Comparison of ENCODE assay signal across 17 mouse cellular contexts in the genomic region with DNA sequence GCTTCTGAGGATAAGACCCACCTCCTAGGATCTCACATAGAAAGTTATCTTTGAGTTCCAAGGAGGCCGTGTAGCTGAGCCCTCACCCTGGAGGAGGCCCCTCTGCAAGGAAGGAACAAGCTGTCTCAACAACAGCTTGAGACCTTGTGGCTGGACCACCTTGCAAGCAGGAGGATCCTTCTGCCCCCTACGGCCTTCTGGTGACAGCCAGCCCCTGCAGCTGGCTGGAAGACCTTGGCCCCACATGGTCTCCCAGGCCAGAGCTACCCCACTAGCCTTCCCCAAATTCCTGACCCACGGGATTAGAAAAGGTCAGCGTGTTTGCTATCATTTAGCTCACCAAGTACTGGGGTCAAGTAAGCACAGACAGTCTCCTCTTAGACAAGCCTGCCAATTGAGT.
DNase-seq lines count a peak whose midpoint lies in the region.
"Had no signal": no experiment of that assay in that cellular context is flagged by ENCODE, and none has a peak within 500 bp of the region (broad histone marks: within the 10 kb centered on the region; RNA-seq: fewer than 3 reads in every experiment).

No protein-coding gene starts in this region.

- peak; percentile 29 for DNase-seq in embryo, embryonic 10 days (ENCODE audit: low spot score)
- no peak for DNase-seq in embryo, embryonic 10.5 days (ENCODE audit: low spot score)
- DNase-seq in embryo, embryonic 11 days, result peak; percentile 19
- no peak for DNase-seq in embryo, embryonic 9.5 days (ENCODE audit: extremely low spot score)
- DNase-seq in testis, postnatal 14 days (ENCODE audit: low spot score), result peak; percentile 65
- DNase-seq in testis, postnatal 10 days (ENCODE audit: low spot score), result no peak
- DNase-seq in yolk sac, embryonic 10.5 days (ENCODE audit: low spot score), result peak; percentile 46
- DNase-seq in spleen, postnatal 10 days (ENCODE audit: low spot score in 2 of 2), result no peak
- DNase-seq: adrenal gland, adult 2 months; adrenal gland, adult 8-10 months; adrenal gland, postnatal 10 days; adrenal gland, postnatal 14 days; adrenal gland, postnatal 25 days; adrenal gland, postnatal 36 days; B cell, adult 2 months; cerebellum, adult 11 months; cerebellum, adult 11-12 months had no signal

Comparison
In these comparisons a context has a peak if more than half of its experiments do, and no peak if none do; other contexts are left out.
1. DNase-seq: peak in embryo, embryonic 10 days (single experiment), embryo, embryonic 11 days (single experiment), testis, postnatal 14 days (single experiment) and yolk sac, embryonic 10.5 days (single experiment); none in embryo, embryonic 10.5 days (single experiment), embryo, embryonic 9.5 days (single experiment), testis, postnatal 10 days (single experiment) and spleen, postnatal 10 days (0 of 2).